ENCODE assay signal across 15 mouse cellular contexts in genomic region chr16:11270642-11271041, GRCm38 (mm10). TPM values are rescaled to one million over a fixed set of nuclear protein-coding genes. Genes with fewer than 3 reads are reported as not detected.
DNase-seq lines count a peak whose midpoint lies in the region; ATAC-seq lines count a peak whose summit lies in the region.
"Had no signal": no experiment of that assay in that cellular context is flagged by ENCODE, and none has a peak within 500 bp of the region (broad histone marks: within the 10 kb centered on the region; RNA-seq: fewer than 3 reads in every experiment).

No protein-coding gene starts in this region.

- H3K4me1 ChIP-seq in megakaryocyte, embryonic 14.5 days = peaks cover 49% of the 10 kb centered on the region

- ATAC-seq in erythroblast, adult 5-6 weeks (replicated peaks; ENCODE audit: low FRiP score, poor library complexity, severe bottlenecking) = peak; percentile 88

- DNase-seq in right cerebral cortex, adult 18-20 months = peak; percentile 16
- DNase-seq in right cerebral cortex, postnatal 14 days = no peak
- DNase-seq in adipocyte (ENCODE audit: low spot score) = peak; percentile 39
- DNase-seq in gastrocnemius, postnatal 14 days = no peak
- DNase-seq in gastrocnemius, adult 18-20 months (ENCODE audit: low spot score) = no peak
- DNase-seq: kidney, adult 2 months; lung, postnatal 4 days; thymus, postnatal 4 days had no signal

- no peaks in the 10 kb centered on the region for H3K27me3 ChIP-seq in megakaryocyte, embryonic 14.5 days (replicated peaks)

- H3K36me3 ChIP-seq in megakaryocyte, embryonic 14.5 days (replicated peaks; ENCODE audit: low read length) = peaks cover 5% of the 10 kb centered on the region
- H3K36me3 ChIP-seq: limb, embryonic 10.5 days had no signal

- peak overlapping the region; percentile 33 for H3K4me3 ChIP-seq in megakaryocyte, embryonic 14.5 days (replicated peaks)
- H3K4me3 ChIP-seq: limb, embryonic 10.5 days had no signal

- intact Hi-C loops in gastrocnemius, postnatal 14 days (cut with DNase I; ENCODE audit: low total_unique reads) = no loop called here

- peaks cover 8% of the 10 kb centered on the region for H3K9me3 ChIP-seq in megakaryocyte, embryonic 14.5 days
- H3K9me3 ChIP-seq: limb, embryonic 10.5 days had no signal

RNA-seq across cellular contexts. Expression of gene Gspt1, which starts 16.5 kb away (rescaled TPM):
- total RNA-seq in erythroblast, adult 5-6 weeks (2015; ENCODE audit: low replicate concordance) = 112 and 165 TPM in 2 replicates
- 24.0 and 28.8 TPM in 2 replicates for total RNA-seq in erythroblast, adult 5-6 weeks (2017; ENCODE audit: low replicate concordance)
- polyA plus RNA-seq in megakaryocyte, embryonic 14.5 days (2012; ENCODE audit: insufficient read depth, low replicate concordance) = 92.4 and 253 TPM in 2 replicates
- total RNA-seq in gastrocnemius, postnatal 14 days (2021) = 10 to 100 TPM; 62.9 to 67.7 TPM
- total RNA-seq in gastrocnemius, adult 18-20 months (2021) = 10 to 100 TPM; 60.7 to 60.8 TPM

RNA-seq across cellular contexts. Expression of gene Tnfrsf17, which starts 43.0 kb away (rescaled TPM):
- total RNA-seq in erythroblast, adult 5-6 weeks (2015; ENCODE audit: low replicate concordance) = not detected in 2 replicates
- not detected in 2 replicates for total RNA-seq in erythroblast, adult 5-6 weeks (2017; ENCODE audit: low replicate concordance)
- not detected in 2 replicates for polyA plus RNA-seq in megakaryocyte, embryonic 14.5 days (2012; ENCODE audit: insufficient read depth, low replicate concordance)
- total RNA-seq in gastrocnemius, postnatal 14 days (2021) = not detected
- total RNA-seq in gastrocnemius, adult 18-20 months (2021) = not detected
- total RNA-seq: adrenal gland, postnatal 4 days; gastrocnemius, adult 8-10 months had no signal
- polyA plus RNA-seq: erythroblast, embryonic 14.5 days; heart, postnatal 0 days; limb, embryonic 10.5 days had no signal

RNA-seq across cellular contexts. Expression of gene Snx29, which starts 52.1 kb away (rescaled TPM):
- total RNA-seq in erythroblast, adult 5-6 weeks (2015; ENCODE audit: low replicate concordance) = 6.7 and 9.0 TPM in 2 replicates
- 6.2 and 11.2 TPM in 2 replicates for total RNA-seq in erythroblast, adult 5-6 weeks (2017; ENCODE audit: low replicate concordance)
- 1.8 and 3.9 TPM in 2 replicates for polyA plus RNA-seq in megakaryocyte, embryonic 14.5 days (2012; ENCODE audit: insufficient read depth, low replicate concordance)
- 1 to 10 TPM; 8.4 to 9.5 TPM for total RNA-seq in gastrocnemius, postnatal 14 days (2021)
- total RNA-seq in gastrocnemius, adult 18-20 months (2021) = 10 to 100 TPM; 10.1 to 10.4 TPM

Comparison
In these comparisons a context has a peak if more than half of its experiments do, and no peak if none do; other contexts are left out.
1. DNase-seq: peak in right cerebral cortex, adult 18-20 months (single experiment) and adipocyte (single experiment); none in right cerebral cortex, postnatal 14 days (single experiment), gastrocnemius, postnatal 14 days (single experiment) and gastrocnemius, adult 18-20 months (single experiment).